Mouse (Mus musculus) inflammation-experienced regulatory T-cells, adult 6 months (primary cell): Measurements from ENCODE around the gene Oard1. TPM values are rescaled to one million over a fixed set of nuclear protein-coding genes. Genes with fewer than 3 reads are reported as not detected.

ENCODE experiments used
- ATAC-seq: one replicate; pipeline ENCODE4 v1.8.0; 2017
- polyA plus RNA-seq, 3 experiments: library from polyadenylated mRNA; unstranded; fragments of 100-300 nt; shearing (Covaris generic); gene quantifications; one replicate each; pipeline ENCODE4 v1.2.1; 2017

The Oard1 gene
- polyA plus RNA-seq, 3 experiments from 2014 or later, result 85.8 to 107 (median 94.9) TPM

GRCm38 (mm10) chr17:48408526-48409291, 1.1 kb upstream of the Oard1 start:
- peak; percentile 47 for ATAC-seq

- ATAC-seq, result peak; percentile 12
These were observed 528 bp downstream of the Oard1 start for GRCm38 (mm10) chr17:48410299-48410785.

- no peak for ATAC-seq
These were observed 1.4 kb downstream of the Oard1 start for GRCm38 (mm10) chr17:48411241-48411640.

DNA sequence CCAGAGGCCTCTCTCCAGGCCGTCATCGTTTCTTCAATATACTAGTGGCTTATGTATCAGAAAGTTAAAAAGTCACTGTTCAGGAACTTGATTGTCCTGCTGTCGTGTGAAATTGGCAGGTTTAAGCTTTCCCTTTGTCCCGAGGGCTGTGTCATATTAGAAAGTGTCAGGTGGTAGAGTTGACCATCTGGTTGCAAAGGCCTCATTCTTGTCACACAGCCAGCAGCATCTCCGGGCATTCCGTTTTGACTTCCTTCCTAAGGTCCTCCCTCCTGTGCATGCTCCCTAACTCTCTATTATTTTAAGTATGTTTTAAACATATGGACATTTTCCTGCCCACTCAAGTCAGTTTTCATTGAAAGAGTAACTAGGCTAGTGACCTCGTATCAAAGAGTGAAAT, 6.2 kb downstream of the Oard1 start:
- ATAC-seq, result no peak

DNA sequence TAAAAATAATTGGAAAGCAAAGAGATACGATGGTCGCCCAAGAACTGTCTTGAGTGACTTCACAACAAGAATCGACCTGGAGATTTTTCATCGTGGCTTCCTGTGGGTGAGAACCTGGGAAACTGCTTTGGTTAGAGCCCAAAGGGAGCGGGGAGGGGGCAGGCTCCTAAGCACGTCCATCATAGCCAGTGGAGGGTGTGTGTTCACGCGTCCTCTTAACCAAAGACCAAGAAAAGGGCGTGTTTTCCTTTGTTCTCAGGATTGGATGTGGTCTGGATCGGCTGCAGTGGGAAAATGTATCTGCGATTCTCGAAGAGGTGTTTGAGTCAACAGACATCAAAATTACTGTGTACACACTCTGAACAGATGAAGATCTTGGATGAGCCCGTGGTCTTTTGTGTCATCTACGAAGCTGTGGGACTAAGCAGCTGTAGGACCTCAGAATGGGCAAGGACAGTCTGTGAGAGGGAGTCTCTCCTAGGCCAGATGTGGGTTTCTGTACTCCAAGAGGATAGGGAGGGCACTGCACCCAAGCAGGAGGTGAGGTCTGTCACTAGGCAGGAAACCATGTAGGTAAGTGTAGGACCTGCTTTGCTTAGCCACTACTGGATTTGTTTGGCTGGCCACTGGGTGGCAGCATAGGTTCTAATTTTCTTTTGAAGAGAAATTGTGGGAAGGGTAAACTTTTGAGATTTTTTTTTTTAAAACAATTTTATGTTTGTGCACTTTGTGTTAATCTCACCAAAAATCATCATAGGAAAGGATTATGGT, 6.8 kb downstream of the Oard1 start:
- peak; percentile 90 for ATAC-seq

GRCm38 (mm10) chr17:48417521-48417920, 7.7 kb downstream of the Oard1 start:
- ATAC-seq, result no peak

DNA sequence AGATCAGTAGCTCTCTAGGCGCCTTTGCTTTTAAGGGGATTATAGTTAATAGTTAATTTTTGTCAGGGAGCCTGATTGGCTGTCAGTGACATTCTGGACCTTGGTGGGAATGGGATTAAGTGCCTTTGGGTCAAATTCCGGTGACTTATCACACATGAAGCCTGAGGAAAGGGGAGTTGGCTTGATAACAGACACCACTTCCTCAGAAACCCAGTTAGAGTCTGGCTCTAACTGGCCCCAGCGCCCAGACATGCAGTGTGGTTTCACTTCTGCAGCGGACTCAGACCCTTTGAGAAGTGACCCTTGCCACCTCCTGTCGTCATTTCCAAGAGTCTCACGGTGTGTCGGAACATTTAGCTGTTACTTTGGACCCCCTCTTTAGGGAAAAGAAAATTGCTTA, 8.4 kb downstream of the Oard1 start:
- ATAC-seq, result no peak

GRCm38 (mm10) chr17:48418781-48419180, 9.0 kb downstream of the Oard1 start:
- no peak for ATAC-seq

DNA sequence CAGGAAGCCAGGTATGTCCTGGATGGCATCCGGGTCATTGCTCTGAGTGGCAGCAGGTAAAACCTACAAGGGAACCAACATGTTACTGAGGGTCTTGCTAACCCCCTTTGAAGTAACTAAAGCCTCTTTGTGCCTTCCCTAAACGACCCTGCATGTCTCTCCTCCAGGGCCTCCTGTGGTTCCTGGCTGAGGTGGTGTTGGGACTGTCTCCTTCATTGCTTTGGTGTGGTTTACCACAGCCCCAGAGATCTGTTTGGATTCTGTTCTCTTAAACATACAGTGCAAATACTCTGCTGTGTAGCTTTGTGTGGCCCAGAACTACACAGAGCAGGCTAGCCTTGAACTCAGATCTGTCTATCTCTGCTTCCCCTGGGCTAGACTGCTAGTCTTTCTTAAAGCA, 9.8 kb downstream of the Oard1 start:
- no peak for ATAC-seq

DNA sequence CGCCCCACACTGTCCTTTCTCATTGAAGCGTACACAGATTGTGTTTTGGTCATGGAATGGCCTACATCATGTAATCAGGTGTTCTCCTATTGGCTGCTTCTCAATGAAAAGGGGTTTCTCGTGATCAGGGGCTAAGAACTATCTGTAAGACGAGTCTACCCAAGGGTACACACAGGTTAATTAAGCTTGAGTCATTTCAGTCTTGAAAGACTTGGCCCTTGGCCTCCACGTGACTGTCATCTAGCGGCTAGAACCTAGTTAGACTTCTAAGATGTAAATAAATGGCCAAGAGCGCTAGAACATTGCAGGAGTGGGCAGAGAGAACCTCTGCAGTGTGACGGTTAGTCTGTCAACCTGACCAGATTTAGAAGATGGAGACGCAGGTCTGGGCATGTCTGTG, 14.4 kb downstream of the Oard1 start:
- ATAC-seq, result no peak

- peak; percentile 53 for ATAC-seq
These were observed 16.2 kb downstream of the Oard1 start for GRCm38 (mm10) chr17:48425823-48426612.

DNA sequence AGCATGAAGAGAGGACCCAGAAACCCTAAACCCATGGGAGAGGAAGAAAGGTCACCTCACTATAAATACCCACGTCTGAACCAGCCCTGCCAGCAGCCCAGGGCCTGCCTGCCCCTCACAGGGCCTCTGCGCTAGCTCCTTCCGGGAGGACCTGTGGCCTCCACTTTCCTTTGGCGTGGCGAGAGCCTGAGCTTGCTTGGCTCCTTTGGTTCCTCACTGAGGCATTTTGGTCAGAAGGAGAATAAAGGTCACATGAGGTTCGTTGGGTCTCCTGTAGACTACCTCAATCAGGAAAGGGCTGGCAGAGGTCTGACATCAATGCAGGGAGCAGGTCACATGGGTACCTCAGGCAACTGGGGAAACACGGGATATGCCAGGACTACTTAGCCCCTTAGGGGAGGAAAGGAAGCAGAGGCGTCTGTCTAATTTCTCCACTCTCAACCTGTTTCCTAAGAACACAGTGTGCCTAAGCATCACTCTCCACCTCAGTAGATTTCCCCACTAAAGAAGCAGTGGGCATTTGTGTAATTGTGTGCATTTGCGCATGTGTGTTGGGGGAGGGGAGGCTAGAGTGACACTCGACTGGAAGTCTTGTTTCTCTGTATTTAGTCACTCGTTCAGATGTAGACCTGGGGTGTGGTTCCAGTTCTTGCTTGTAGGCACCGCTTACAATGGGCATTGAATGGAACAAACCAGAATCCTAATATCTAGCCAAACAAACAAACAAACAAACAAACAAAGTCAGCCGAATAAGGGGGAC, 17.4 kb downstream of the Oard1 start:
- ATAC-seq, result peak; percentile 19

DNA sequence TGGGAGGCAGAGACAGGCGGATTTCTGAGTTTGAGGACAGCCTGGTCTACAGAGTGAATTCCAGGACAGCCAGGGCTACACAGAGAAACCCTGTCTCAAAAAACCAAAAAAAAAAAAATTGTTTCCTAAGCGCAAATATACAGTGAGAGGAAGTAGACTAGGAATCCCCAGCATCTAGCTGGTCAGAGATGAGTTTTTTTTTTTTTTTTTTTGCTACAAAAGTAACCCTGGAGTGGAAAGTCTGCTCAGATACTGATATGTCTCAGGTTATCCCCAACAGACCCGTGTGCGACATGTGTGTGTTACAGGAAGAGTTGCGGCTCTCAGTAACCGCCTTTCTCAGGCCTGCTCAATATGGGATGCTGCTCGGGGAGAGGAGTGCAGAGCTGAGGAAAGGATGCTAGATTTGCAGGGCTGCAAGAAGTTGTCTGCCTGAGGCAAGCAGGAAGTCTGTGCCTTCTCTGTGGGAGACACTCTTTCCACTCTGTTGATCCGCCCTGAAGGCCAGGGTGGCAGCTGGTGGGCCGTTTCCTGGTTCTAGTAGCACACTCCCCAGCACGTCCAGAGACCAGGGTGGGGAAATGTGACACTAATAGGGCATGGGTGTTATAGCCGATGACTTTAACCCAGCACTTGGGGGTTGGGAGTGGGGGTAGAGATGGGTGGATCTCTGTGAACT, 18.2 kb downstream of the Oard1 start:
- ATAC-seq, result peak; percentile 70

- no peak for ATAC-seq
These were observed 20.6 kb downstream of the Oard1 start for GRCm38 (mm10) chr17:48430394-48430793.

- no peak for ATAC-seq
These were observed 21.2 kb downstream of the Oard1 start for GRCm38 (mm10) chr17:48431054-48431453.

DNA sequence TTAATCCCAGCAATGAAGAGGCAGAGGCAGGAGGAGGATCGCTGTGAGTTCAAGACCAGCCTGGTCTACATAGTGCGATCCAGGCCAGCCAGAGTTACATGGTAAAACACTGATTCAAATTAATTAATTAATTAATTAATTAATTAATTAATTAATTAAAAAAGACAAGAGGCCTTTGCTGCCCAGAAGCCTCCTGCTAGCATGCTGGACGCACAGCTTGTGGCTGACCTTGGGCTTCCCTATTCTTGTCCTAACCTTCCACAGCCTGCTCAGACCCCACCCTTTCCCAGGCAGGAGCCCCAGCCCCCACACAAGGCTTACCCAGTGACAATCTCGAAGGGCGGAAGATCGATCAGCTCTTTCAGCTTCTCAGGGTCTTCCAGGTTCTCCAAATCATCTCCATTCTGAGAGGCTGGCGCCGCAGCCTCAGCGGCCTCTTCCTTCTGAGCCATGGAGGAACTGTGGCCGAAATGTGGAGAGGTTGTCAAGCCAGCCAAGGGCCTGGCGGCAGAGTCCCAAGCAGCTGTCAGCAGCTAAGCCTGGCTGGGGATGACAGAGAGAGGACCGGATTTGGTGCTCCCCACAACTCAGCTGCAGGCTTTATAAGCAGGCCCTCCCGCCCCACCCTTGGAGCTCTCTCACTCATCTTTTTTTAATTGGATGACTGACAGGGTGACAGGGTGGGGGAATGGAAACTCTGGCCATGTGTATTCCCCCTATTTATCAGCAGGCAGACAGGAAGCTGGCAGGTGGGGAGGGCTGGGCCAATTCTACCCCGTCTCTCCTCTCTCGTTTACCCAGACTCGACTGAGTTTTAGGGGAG, 22.6 kb downstream of the Oard1 start, which contains the start of gene Apobec2:
Gene Apobec2, minus strand, starts transcription at position 773 of the 823 bp plus-strand sequence.
- ATAC-seq, result no peak

DNA sequence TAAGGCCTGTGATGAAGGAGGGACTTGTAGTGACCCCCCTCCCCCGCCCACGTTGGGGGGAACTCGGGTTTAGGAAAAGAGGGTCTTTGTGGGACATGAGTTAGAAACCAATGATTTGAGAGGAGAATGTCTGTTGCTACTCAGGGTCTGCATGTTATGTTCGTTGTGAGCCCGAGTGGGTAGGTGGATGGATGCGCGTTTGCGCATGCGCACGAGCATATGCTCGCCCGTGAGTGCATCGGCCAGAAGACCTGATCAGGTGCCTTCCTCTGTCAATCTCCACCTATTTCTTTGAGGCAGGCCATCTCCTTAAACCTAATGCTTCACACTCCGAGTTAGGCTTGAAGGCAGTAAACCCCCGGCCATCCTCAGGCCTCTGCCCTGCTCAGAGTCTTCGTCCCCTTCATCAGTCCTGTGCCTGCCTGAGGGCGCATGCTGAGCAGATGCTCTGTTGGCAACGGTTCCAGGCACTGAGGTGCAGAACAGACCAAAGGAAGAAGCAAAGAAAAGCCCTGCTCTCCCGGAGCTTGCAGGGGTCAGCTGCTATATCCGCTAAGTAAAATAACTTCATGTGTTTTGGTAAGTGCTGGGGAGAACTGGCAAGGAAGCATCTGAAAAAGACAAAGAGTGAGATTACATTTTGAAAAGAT, 23.3 kb downstream of the Oard1 start:
- ATAC-seq, result no peak

GRCm38 (mm10) chr17:48433689-48434330, 24.0 kb downstream of the Oard1 start:
- no peak for ATAC-seq

DNA sequence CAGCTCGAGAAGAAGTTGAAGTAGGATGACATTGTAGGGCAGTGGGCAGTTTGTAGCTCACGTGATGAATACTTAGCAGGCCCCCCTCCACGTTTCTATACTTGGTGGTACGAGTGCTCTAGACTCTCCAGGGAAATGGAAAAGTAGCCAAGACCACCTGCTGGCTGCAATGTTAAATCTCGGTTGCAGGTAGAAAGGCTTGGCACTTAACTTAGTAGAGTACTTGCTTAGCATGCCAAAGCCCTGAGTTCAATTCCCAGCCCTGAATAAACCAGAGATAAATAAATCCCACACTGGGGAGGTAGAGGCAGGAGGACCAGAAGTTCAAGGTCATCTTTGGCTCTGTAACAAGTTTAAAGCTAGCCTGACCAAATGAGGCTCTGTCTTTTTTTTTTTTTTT, 24.7 kb downstream of the Oard1 start:
- ATAC-seq, result no peak

DNA sequence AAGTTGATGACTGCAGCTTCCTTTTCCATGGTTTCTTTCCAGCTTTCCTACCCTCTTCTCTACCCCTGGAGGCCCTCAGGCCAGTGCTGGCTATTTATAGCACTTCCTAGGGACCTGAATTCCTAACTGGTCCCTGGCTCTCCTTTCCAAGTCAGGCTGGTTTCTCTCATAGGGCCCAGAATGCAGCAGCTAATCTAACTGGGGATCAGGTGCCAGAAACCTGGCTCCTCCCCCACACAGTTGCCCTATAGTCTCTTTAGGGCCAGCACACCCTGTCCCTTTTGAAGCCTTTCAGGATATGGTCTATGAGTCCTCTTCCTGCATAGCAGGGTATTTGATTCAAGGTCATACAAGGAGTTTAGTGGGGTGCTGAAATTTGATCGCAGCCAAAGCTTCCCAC, 26.7 kb downstream of the Oard1 start:
- ATAC-seq, result no peak
